In the genomic region with DNA sequence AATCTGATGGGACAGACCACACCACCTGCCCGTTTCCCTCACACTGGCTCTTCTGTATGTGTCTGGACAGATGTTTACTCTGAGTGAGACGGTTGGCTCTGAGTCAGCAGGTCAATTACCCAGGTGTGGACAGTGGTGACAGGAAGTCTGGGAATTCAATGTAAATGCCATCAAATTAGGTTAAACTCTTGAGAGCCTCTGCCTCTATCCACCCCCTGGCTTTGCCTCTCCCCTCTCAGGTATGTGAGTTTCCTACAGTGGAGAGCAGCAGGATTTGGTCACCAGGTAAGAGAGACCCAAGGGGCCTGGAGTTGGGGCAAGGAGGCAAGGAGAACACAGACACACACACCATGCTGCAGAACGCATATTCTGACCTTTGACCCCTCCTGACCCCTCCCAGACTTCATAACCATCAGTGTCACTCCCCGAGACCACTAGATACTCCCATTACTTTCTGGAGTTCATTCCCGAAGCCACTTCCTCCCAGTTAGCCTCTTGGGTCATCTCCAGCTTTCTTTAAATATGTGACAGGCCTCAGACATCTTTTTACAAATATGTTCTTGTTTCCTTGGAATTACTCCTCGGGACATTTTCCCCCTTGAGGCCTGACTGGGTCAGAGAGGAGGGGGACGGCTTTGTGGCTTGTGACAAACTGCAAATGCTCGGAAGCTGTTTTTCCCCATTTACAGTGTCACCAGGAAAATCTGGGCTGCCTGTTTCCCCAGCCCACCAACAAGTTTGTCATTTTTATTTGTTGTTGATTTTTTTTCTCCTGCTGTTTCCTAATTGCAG, we compare ENCODE assay signal across 14 mouse cellular contexts.
DNase-seq lines count a peak whose midpoint lies in the region; ATAC-seq and TF ChIP-seq lines count a peak whose summit lies in the region.
"Had no signal": no experiment of that assay in that cellular context is flagged by ENCODE, and none has a peak within 500 bp of the region (broad histone marks: within the 10 kb centered on the region; RNA-seq: fewer than 3 reads in every experiment).

No protein-coding gene starts in this region.

- no peak overlapping the region for H3K9ac ChIP-seq in lung, postnatal 0 days (replicated peaks; ENCODE audit: low read depth)
- H3K9ac ChIP-seq: hindbrain, embryonic 14.5 days; liver, embryonic 14.5 days had no signal

- H3K4me1 ChIP-seq in lung, postnatal 0 days (ENCODE audit: insufficient read depth, low read depth, low read length), result peaks cover 10% of the 10 kb centered on the region; the same call in 1 of the 2 replicates

- TF ChIP-seq EP300 in lung, postnatal 0 days (IDR thresholded peaks at IDR 0.05), result peak; percentile 59

- H3K36me3 ChIP-seq in lung, postnatal 0 days (ENCODE audit: insufficient read depth, low read length), result no peaks in the 10 kb centered on the region
- H3K36me3 ChIP-seq: midbrain, embryonic 10.5 days had no signal

- WGBS in lung, postnatal 0 days, result 39% methylated on average over 8 of the region's 8 CpGs

- no peak overlapping the region for H3K4me2 ChIP-seq in lung, postnatal 0 days (replicated peaks; ENCODE audit: low read depth, low read length)
- H3K4me2 ChIP-seq: hindbrain, embryonic 14.5 days had no signal

- peak; percentile 75 for ATAC-seq in lung, postnatal 0 days

- H3K9me3 ChIP-seq in lung, postnatal 0 days (ENCODE audit: low read length), result no peaks in the 10 kb centered on the region

- H3K4me3 ChIP-seq in lung, postnatal 0 days (ENCODE audit: low read depth, low read length), result no peak overlapping the region
- H3K4me3 ChIP-seq: midbrain, embryonic 10.5 days had no signal

- no peaks in the 10 kb centered on the region for H3K27me3 ChIP-seq in lung, postnatal 0 days (replicated peaks; ENCODE audit: insufficient read depth, low read length)

- TF ChIP-seq CTCF in lung, postnatal 0 days (IDR thresholded peaks at IDR 0.05), result peak; percentile 22; the same call in 1 of the 2 replicates

- peak; percentile 5 for DNase-seq in embryo, embryonic 10.5 days (ENCODE audit: low spot score)
- no peak for DNase-seq in embryo, embryonic 11 days
- peak; percentile 86 for DNase-seq in lung, postnatal 0 days (ENCODE audit: low spot score)
- DNase-seq in lung, postnatal 36 days, result no peak
- peak; percentile 52 for DNase-seq in kidney, adult 9 months
- DNase-seq in yolk sac, embryonic 10.5 days (ENCODE audit: low spot score), result peak; percentile 52
- DNase-seq in right cerebral cortex, postnatal 36 days (ENCODE audit: low spot score in 2 of 2), result no peak
- no peak for DNase-seq in Muller cell, postnatal 12 days (ENCODE audit: inconsistent ontology term)
- DNase-seq: cerebellum, postnatal 36 days; left cerebral cortex, postnatal 4 days; thymus, adult 2 months had no signal

- H3K27ac ChIP-seq in lung, postnatal 0 days (ENCODE audit: low read length), result no peak overlapping the region; the same call in 1 of the 2 replicates
- H3K27ac ChIP-seq: hindbrain, embryonic 14.5 days; liver, embryonic 14.5 days; midbrain, embryonic 10.5 days had no signal

Comparison
In these comparisons a context has a peak if more than half of its experiments do, and no peak if none do; other contexts are left out.
1. DNase-seq: peak in embryo, embryonic 10.5 days (single experiment), lung, postnatal 0 days (single experiment), kidney, adult 9 months (single experiment) and yolk sac, embryonic 10.5 days (single experiment); none in embryo, embryonic 11 days (single experiment), lung, postnatal 36 days (single experiment), right cerebral cortex, postnatal 36 days (0 of 2) and Muller cell, postnatal 12 days (single experiment).